Mouse (Mus musculus): ENCODE results near the gene Gm19668. TPM values are rescaled to one million over a fixed set of nuclear protein-coding genes. Genes with fewer than 3 reads are reported as not detected.

Gm19668 gene
- not detected in 2 replicates for polyA plus RNA-seq (2012; rRNA removed)

GRCm38 (mm10) chr10:77798921-77799508 is at the start of gene Gm19668:
Gene Gm19668, minus strand, starts transcription at chr10:77799133.

GRCm38 (mm10) chr10:77846503-77846902 is 47.6 kb upstream of the Gm19668 start, which contains the start of gene Gm36176:
Gene Gm36176, plus strand, starts transcription at chr10:77846803.

GRCm38 (mm10) chr10:77835647-77836046 is 36.7 kb upstream of the Gm19668 start, which contains the start of gene Krtap10-10:
Gene Krtap10-10, plus strand, starts transcription at chr10:77835947.

GRCm38 (mm10) chr10:77826951-77827350 is 28.0 kb upstream of the Gm19668 start, which contains the start of gene Krtap10-4:
Gene Krtap10-4, minus strand, starts transcription at chr10:77827095.

GRCm38 (mm10) chr10:77814382-77814781 is 15.4 kb upstream of the Gm19668 start, which contains the start of gene Gm2696:
Gene Gm2696, plus strand, starts transcription at chr10:77814682.

GRCm38 (mm10) chr10:77811743-77812142 is 12.8 kb upstream of the Gm19668 start, which contains the start of gene Gm9507:
Gene Gm9507, minus strand, starts transcription at chr10:77811843.

GRCm38 (mm10) chr10:77794976-77795375 is 4.0 kb downstream of the Gm19668 start, which contains the start of gene Gm9639:
Gene Gm9639, minus strand, starts transcription at chr10:77795076.

GRCm38 (mm10) chr10:77787876-77788275 is 11.1 kb downstream of the Gm19668 start, which contains the start of gene Gm7137:
Gene Gm7137, minus strand, starts transcription at chr10:77788200.

GRCm38 (mm10) chr10:77782442-77782841 is 16.5 kb downstream of the Gm19668 start, which contains the start of gene Gm3250:
Gene Gm3250, minus strand, starts transcription at chr10:77782542.

GRCm38 (mm10) chr10:77776844-77777243 is 22.1 kb downstream of the Gm19668 start, which contains the start of gene Gm7138:
Gene Gm7138, minus strand, starts transcription at chr10:77776944.

GRCm38 (mm10) chr10:77771225-77771624 is 27.7 kb downstream of the Gm19668 start, which contains the start of gene Gm3238:
Gene Gm3238, minus strand, starts transcription at chr10:77771325.

GRCm38 (mm10) chr10:77759582-77759981 is 39.4 kb downstream of the Gm19668 start, which contains the start of gene Gm3233:
Gene Gm3233, minus strand, starts transcription at chr10:77759682.

GRCm38 (mm10) chr10:77751254-77751653 is 47.7 kb downstream of the Gm19668 start, which contains the start of gene Gm9736:
Gene Gm9736, minus strand, starts transcription at chr10:77751354.

Other genes with a start within 250 kb of the Gm19668 start
- 210 and 211 TPM in 2 replicates for gene Pttg1ip, start 217.4 kb downstream of the Gm19668 start, polyA plus RNA-seq (2012; rRNA removed)
- 233 and 246 TPM in 2 replicates for gene Sumo3, start 193.0 kb downstream of the Gm19668 start, polyA plus RNA-seq (2012; rRNA removed)
- not detected in 2 replicates for gene Gm49325, start 192.9 kb downstream of the Gm19668 start, polyA plus RNA-seq (2012; rRNA removed)
- gene Ube2g2, start 176.9 kb downstream of the Gm19668 start, polyA plus RNA-seq (2012; rRNA removed) = 34.4 and 39.8 TPM in 2 replicates
- gene Tspear, start 112.6 kb downstream of the Gm19668 start, polyA plus RNA-seq (2012; rRNA removed) = 0.62 and 0.70 TPM in 2 replicates
- not detected in 2 replicates for gene Gm19402, start 108.4 kb downstream of the Gm19668 start, polyA plus RNA-seq (2012; rRNA removed)
- gene Gm9508, start 101.9 kb downstream of the Gm19668 start, polyA plus RNA-seq (2012; rRNA removed) = not detected in 2 replicates
- not detected in 2 replicates for gene Gm10272, start 92.5 kb downstream of the Gm19668 start, polyA plus RNA-seq (2012; rRNA removed)
- not detected in 2 replicates for gene Gm10024, start 87.7 kb downstream of the Gm19668 start, polyA plus RNA-seq (2012; rRNA removed)
- gene Gm10142, start 83.3 kb downstream of the Gm19668 start, polyA plus RNA-seq (2012; rRNA removed) = not detected in 2 replicates
- gene Krtap12-1, start 78.5 kb downstream of the Gm19668 start, polyA plus RNA-seq (2012; rRNA removed) = not detected in 2 replicates
- not detected in 2 replicates for gene Gm10100, start 72.6 kb downstream of the Gm19668 start, polyA plus RNA-seq (2012; rRNA removed)
- not detected in 2 replicates for gene Gm18596, start 56.5 kb downstream of the Gm19668 start, polyA plus RNA-seq (2012; rRNA removed)
- not detected in 2 replicates for gene Gm9736, start 47.8 kb downstream of the Gm19668 start, polyA plus RNA-seq (2012; rRNA removed)
- not detected in 2 replicates for gene Gm3233, start 39.5 kb downstream of the Gm19668 start, polyA plus RNA-seq (2012; rRNA removed)
- gene Gm3238, start 27.8 kb downstream of the Gm19668 start, polyA plus RNA-seq (2012; rRNA removed) = not detected in 2 replicates
- gene Gm7138, start 22.2 kb downstream of the Gm19668 start, polyA plus RNA-seq (2012; rRNA removed) = not detected in 2 replicates
- gene Gm3250, start 16.6 kb downstream of the Gm19668 start, polyA plus RNA-seq (2012; rRNA removed) = not detected in 2 replicates
- not detected in 2 replicates for gene Gm7137, start 10.9 kb downstream of the Gm19668 start, polyA plus RNA-seq (2012; rRNA removed)
- not detected in 2 replicates for gene Gm9639, start 4.1 kb downstream of the Gm19668 start, polyA plus RNA-seq (2012; rRNA removed)
- gene Gm9507, start 12.7 kb upstream of the Gm19668 start, polyA plus RNA-seq (2012; rRNA removed) = not detected in 2 replicates
- gene Gm2696, start 15.5 kb upstream of the Gm19668 start, polyA plus RNA-seq (2012; rRNA removed) = not detected in 2 replicates
- not detected in 2 replicates for gene Krtap10-4, start 28.0 kb upstream of the Gm19668 start, polyA plus RNA-seq (2012; rRNA removed)
- not detected in 2 replicates for gene Krtap10-10, start 36.8 kb upstream of the Gm19668 start, polyA plus RNA-seq (2012; rRNA removed)
- gene Gm36176, start 47.7 kb upstream of the Gm19668 start, polyA plus RNA-seq (2012; rRNA removed) = not detected in 2 replicates
- not detected in 2 replicates for gene Gm10318, start 53.7 kb upstream of the Gm19668 start, polyA plus RNA-seq (2012; rRNA removed)
- not detected in 2 replicates for gene Gm3285, start 62.8 kb upstream of the Gm19668 start, polyA plus RNA-seq (2012; rRNA removed)
- gene Lrrc3, start 103.4 kb upstream of the Gm19668 start, polyA plus RNA-seq (2012; rRNA removed) = 7.3 and 8.4 TPM in 2 replicates
- gene Trpm2, start 171.4 kb upstream of the Gm19668 start, polyA plus RNA-seq (2012; rRNA removed) = 1.2 and 1.9 TPM in 2 replicates
- 44.0 and 48.6 TPM in 2 replicates for gene 1810043G02Rik, start 179.4 kb upstream of the Gm19668 start, polyA plus RNA-seq (2012; rRNA removed)
- 165 and 180 TPM in 2 replicates for gene Pfkl, start 210.9 kb upstream of the Gm19668 start, polyA plus RNA-seq (2012; rRNA removed)
- gene Dnmt3l, start 242.8 kb upstream of the Gm19668 start, polyA plus RNA-seq (2012; rRNA removed) = 0.94 and 1.2 TPM in 2 replicates
- 0.74 and 1.1 TPM in 2 replicates for gene Aire, start 244.5 kb upstream of the Gm19668 start, polyA plus RNA-seq (2012; rRNA removed)